ENCODE assay signal across 25 mouse cellular contexts in genomic region chr6:118932002-118932700, GRCm38 (mm10).
A peak's percentile ranks its signal among the peaks of the same experiment; 100 is the strongest.
DNase-seq lines count a peak whose midpoint lies in the region; ATAC-seq lines count a peak whose summit lies in the region.
"Had no signal": no experiment of that assay in that cellular context is flagged by ENCODE, and none has a peak within 500 bp of the region (broad histone marks: within the 10 kb centered on the region; RNA-seq: fewer than 3 reads in every experiment).

No protein-coding gene starts in this region.

- H3K9me3 ChIP-seq in hindbrain, embryonic 15.5 days: no peaks in the 10 kb centered on the region
- no peaks in the 10 kb centered on the region for H3K9me3 ChIP-seq in hindbrain, embryonic 12.5 days (replicated peaks)
- no peaks in the 10 kb centered on the region for H3K9me3 ChIP-seq in midbrain, embryonic 15.5 days
- no peaks in the 10 kb centered on the region for H3K9me3 ChIP-seq in midbrain, embryonic 10.5 days (replicated peaks)
- H3K9me3 ChIP-seq: embryonic facial prominence, embryonic 12.5 days; heart, embryonic 12.5 days; limb, embryonic 12.5 days; liver, embryonic 15.5 days; lung, embryonic 15.5 days; megakaryocyte, embryonic 14.5 days; stomach, embryonic 15.5 days had no signal

- H3K36me3 ChIP-seq in hindbrain, embryonic 15.5 days: no peaks in the 10 kb centered on the region
- H3K36me3 ChIP-seq in hindbrain, embryonic 12.5 days: no peaks in the 10 kb centered on the region
- H3K36me3 ChIP-seq in midbrain, embryonic 15.5 days (replicated peaks): no peaks in the 10 kb centered on the region
- no peaks in the 10 kb centered on the region for H3K36me3 ChIP-seq in midbrain, embryonic 10.5 days
- H3K36me3 ChIP-seq: embryonic facial prominence, embryonic 12.5 days; heart, embryonic 12.5 days; limb, embryonic 12.5 days; liver, embryonic 15.5 days; lung, embryonic 15.5 days; stomach, embryonic 15.5 days had no signal

- H3K4me3 ChIP-seq in hindbrain, embryonic 15.5 days: no peak overlapping the region
- H3K4me3 ChIP-seq in hindbrain, embryonic 12.5 days: no peak overlapping the region
- no peak overlapping the region for H3K4me3 ChIP-seq in midbrain, embryonic 15.5 days
- no peak overlapping the region for H3K4me3 ChIP-seq in midbrain, embryonic 10.5 days
- H3K4me3 ChIP-seq: embryonic facial prominence, embryonic 12.5 days; gastrocnemius, adult 2 months; heart, adult 2 months; heart, embryonic 12.5 days; limb, embryonic 12.5 days; liver, embryonic 15.5 days; lung, embryonic 15.5 days; megakaryocyte, embryonic 14.5 days; stomach, embryonic 15.5 days had no signal

- H3K27me3 ChIP-seq in hindbrain, embryonic 15.5 days: no peaks in the 10 kb centered on the region
- H3K27me3 ChIP-seq in hindbrain, embryonic 12.5 days: no peaks in the 10 kb centered on the region
- no peaks in the 10 kb centered on the region for H3K27me3 ChIP-seq in midbrain, embryonic 15.5 days (replicated peaks)
- no peaks in the 10 kb centered on the region for H3K27me3 ChIP-seq in midbrain, embryonic 10.5 days (ENCODE audit: low read depth, poor library complexity, severe bottlenecking)
- H3K27me3 ChIP-seq: embryonic facial prominence, embryonic 12.5 days; heart, embryonic 12.5 days; limb, embryonic 12.5 days; lung, embryonic 15.5 days; stomach, embryonic 15.5 days had no signal

- WGBS in hindbrain, embryonic 15.5 days: 80% methylated on average over 8 of the region's 8 CpGs
- 78% methylated on average over 8 of the region's 8 CpGs for WGBS in hindbrain, embryonic 12.5 days
- WGBS in midbrain, embryonic 15.5 days: 83% methylated on average over 8 of the region's 8 CpGs
- WGBS in midbrain, embryonic 10.5 days: 85% methylated on average over 8 of the region's 8 CpGs

- no peak overlapping the region for H3K9ac ChIP-seq in hindbrain, embryonic 15.5 days
- no peak overlapping the region for H3K9ac ChIP-seq in hindbrain, embryonic 12.5 days
- H3K9ac ChIP-seq in midbrain, embryonic 15.5 days: no peak overlapping the region
- H3K9ac ChIP-seq: embryonic facial prominence, embryonic 12.5 days; heart, embryonic 12.5 days; limb, embryonic 12.5 days; liver, embryonic 15.5 days; lung, embryonic 15.5 days; stomach, embryonic 15.5 days had no signal

- H3K4me2 ChIP-seq in hindbrain, embryonic 15.5 days: no peak overlapping the region
- no peak overlapping the region for H3K4me2 ChIP-seq in hindbrain, embryonic 12.5 days (replicated peaks)
- no peak overlapping the region for H3K4me2 ChIP-seq in midbrain, embryonic 15.5 days
- H3K4me2 ChIP-seq: embryonic facial prominence, embryonic 12.5 days; heart, embryonic 12.5 days; limb, embryonic 12.5 days; liver, embryonic 15.5 days; lung, embryonic 15.5 days; stomach, embryonic 15.5 days had no signal

- ATAC-seq in hindbrain, embryonic 15.5 days (ENCODE audit: low FRiP score, low read depth): peak; percentile 62; the same call in 1 of the 2 replicates
- ATAC-seq in hindbrain, embryonic 12.5 days (ENCODE audit: low FRiP score): no peak
- 0 out of 2 replicates have a peak, but pooled peaks have one; percentile 62 for ATAC-seq in midbrain, embryonic 15.5 days (replicated peaks)
- ATAC-seq: CD4-positive, CD25-positive, alpha-beta regulatory T cell, adult 4 months had no signal

- no peak overlapping the region for H3K27ac ChIP-seq in hindbrain, embryonic 15.5 days (replicated peaks)
- no peak overlapping the region for H3K27ac ChIP-seq in hindbrain, embryonic 12.5 days
- no peak overlapping the region for H3K27ac ChIP-seq in midbrain, embryonic 15.5 days
- H3K27ac ChIP-seq in midbrain, embryonic 10.5 days (replicated peaks): no peak overlapping the region
- H3K27ac ChIP-seq: embryonic facial prominence, embryonic 12.5 days; gastrocnemius, adult 2 months; heart, adult 2 months; limb, embryonic 12.5 days; liver, embryonic 15.5 days; lung, embryonic 15.5 days; stomach, embryonic 15.5 days had no signal

- DNase-seq in midbrain, embryonic 10.5 days (ENCODE audit: low spot score): no peak
- peak; percentile 47 for DNase-seq in embryo, embryonic 11 days
- DNase-seq in forelimb bud, embryonic 11.5 days (ENCODE audit: low read depth, low spot score): peak; percentile 40
- DNase-seq in gastrocnemius, postnatal 10 days: no peak
- DNase-seq in kidney, adult 18-20 months: no peak
- DNase-seq: adrenal gland, postnatal 14 days; cerebellum, adult 11 months; cerebellum, adult 9-10 months; cerebellum, postnatal 36 days; gastrocnemius, adult 2 months; heart, adult 2 months; kidney, adult 2 months; lung, postnatal 4 days; right cerebral cortex, postnatal 25 days had no signal

- H3K4me1 ChIP-seq in hindbrain, embryonic 15.5 days (replicated peaks): peaks cover 19% of the 10 kb centered on the region
- peaks cover 10% of the 10 kb centered on the region; the same call in 1 of the 2 replicates for H3K4me1 ChIP-seq in hindbrain, embryonic 12.5 days
- H3K4me1 ChIP-seq in midbrain, embryonic 15.5 days: no peaks in the 10 kb centered on the region
- H3K4me1 ChIP-seq in midbrain, embryonic 10.5 days: peaks cover 6% of the 10 kb centered on the region
- H3K4me1 ChIP-seq: liver, embryonic 15.5 days; megakaryocyte, embryonic 14.5 days had no signal

Comparison
In these comparisons a context has a peak if more than half of its experiments do, and no peak if none do; other contexts are left out.
1. DNase-seq: peak in embryo, embryonic 11 days (single experiment) and forelimb bud, embryonic 11.5 days (single experiment); none in midbrain, embryonic 10.5 days (single experiment), gastrocnemius, postnatal 10 days (single experiment) and kidney, adult 18-20 months (single experiment).